Mouse (Mus musculus) urinary bladder, postnatal 36 days (tissue): ENCODE results near the gene Ccnj.
A peak's percentile ranks its signal among the peaks of the same experiment; 100 is the strongest.

ENCODE experiments used
- DNase-seq, 2 experiments: peaks; one replicate each; pipeline ENCODE4 v3.0.0; 2022; ENCODE audit warnings: low spot score in 2 of 2, mixed read lengths in 1 of 2

Ccnj gene

GRCm38 (mm10) chr19:40841593-40841992, 10.5 kb downstream of the Ccnj start:
- no peak for DNase-seq

DNA sequence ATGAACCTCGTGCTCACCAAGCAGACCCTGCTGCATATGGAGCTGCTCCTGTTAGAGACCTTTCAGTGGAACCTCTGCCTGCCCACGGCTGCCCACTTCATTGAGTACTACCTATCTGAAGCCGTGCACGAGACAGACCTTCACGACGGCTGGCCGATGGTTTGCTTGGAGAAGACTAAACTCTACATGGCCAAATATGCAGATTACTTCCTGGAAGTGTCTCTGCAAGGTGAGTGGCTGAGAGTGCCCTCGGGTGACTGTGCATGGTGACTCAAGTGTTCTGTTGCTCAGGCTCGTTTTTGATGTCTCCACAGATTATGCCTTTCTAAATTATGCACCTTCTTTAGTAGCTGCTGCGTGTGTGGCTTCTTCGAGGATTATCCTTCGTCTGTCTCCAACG, 13.7 kb downstream of the Ccnj start:
- no peak for DNase-seq

GRCm38 (mm10) chr19:40849391-40849790, 18.3 kb downstream of the Ccnj start:
- DNase-seq: no peak

- DNase-seq: no peak
These were observed 28.5 kb downstream of the Ccnj start for GRCm38 (mm10) chr19:40859555-40859954.

DNA sequence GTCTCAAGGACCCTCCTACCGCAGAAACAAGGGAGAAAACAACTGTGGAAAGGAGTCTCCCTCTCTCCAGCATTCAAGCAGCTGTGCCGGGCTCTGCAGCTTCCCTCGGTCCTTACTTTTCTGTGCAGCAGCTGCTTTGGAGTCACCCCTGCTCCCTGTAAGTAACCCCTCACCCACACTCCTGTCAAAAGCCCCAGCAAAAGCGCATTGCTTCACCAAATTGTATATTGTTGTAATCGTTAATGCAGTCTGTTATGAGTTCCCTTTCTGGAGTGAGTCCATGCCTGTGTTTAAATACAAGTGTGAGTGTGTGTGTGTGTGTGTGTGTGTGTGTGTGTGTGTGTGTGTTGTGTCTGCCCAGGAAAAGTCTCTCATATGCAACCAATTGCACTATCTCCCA, 37.2 kb downstream of the Ccnj start:
- no peak for DNase-seq

- DNase-seq: no peak
These were observed 38.5 kb downstream of the Ccnj start for GRCm38 (mm10) chr19:40869425-40870105.

DNA sequence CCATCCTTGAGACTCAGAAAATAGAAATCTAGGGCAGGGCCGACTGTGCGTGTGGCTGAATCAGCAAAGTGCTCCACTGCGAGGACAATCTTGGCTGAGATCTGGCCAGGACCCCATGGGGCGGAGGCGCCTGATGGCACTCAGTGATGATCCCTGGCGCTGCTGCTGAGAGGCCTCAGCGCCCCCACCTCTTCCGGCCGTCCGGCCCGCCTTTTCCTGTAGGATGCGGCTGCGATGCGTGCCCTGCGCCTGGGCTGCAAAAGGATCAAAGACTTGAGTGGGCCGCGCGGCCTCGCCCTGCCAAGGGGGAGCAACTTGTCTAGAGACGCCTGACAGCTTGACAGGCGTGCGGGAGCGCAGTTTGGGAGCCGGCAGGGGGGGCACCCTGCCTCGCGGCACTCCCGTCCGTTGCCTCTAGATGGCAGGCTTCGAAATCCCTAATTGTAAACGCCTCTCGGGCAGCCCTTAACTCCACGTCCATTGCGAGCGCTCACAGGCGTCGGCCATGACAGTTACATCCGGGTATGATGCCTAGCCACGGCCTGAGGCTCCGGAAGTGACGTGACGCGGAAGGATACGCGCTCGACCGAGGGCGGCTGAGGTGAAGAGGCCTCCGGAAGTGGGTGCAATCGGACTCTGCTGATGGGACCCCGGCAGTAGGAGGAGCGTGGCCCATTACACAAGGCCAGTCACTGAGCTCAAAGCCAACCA, 42.0 kb downstream of the Ccnj start:
- peak; percentile 72 to 81 for DNase-seq

- no peak for DNase-seq
These were observed 50.6 kb downstream of the Ccnj start for GRCm38 (mm10) chr19:40881700-40882099.

- DNase-seq: no peak
These were observed 57.8 kb downstream of the Ccnj start for GRCm38 (mm10) chr19:40888887-40889286.

DNA sequence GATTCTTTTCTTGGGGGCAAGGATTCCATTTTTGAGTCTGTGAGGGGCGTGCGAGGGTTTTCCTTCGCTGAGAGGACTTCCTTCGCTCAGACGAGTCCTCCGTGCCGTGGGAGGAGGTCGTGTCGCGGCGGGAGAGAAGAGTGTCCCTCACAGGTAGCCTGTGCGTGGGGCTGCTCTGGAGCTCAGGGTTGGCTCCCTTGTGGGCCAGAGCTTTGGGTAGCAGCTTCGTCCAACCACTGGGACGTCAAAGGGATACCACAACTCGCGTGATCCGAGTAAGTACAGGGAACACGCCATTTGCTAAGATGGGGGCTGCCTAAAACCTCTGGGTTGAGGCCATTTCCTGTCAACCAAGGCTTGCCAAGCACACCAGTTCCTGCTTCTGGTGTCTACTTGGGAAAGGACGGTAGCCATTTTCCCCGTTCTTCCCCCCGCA, 63.0 kb downstream of the Ccnj start:
- no peak for DNase-seq

- peak; percentile 81 to 82 for DNase-seq
These were observed 63.7 kb downstream of the Ccnj start, which contains the start of gene Zfp518a for GRCm38 (mm10) chr19:40894519-40895392. TSS of gene Zfp518a (plus strand) at chr19:40894705.

- DNase-seq: no peak
These were observed 64.3 kb downstream of the Ccnj start for GRCm38 (mm10) chr19:40895393-40895703.
